Mouse (Mus musculus): ENCODE results near the gene Wiz.

DNA sequence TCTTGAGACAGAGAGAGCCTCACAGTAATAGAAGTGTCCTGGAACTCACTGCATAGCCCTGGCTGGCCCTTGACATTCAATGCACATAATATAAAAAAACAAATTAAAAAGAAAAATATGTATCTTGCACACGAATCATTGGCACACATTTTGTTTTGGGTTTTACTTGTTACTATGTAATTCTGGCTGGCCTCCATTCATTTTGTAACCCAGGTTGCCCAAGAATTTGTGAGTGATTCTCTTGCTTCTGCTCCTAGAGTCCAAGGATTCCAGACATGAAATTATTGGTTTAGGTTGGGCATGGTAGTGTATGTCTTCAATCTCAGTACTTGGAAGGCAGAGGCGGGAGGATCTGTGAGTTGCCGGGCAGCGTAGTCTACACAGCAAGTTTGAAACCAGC, 47.9 kb upstream of the Wiz start:
- no peak for TF ChIP-seq CTCF (conservative IDR thresholded peaks at IDR 0.05 in 1 of 2, IDR thresholded peaks at IDR 0.05 in 1 of 2; ENCODE audit: low read depth in 2 of 2, low read length in 2 of 2)
- TF ChIP-seq UBTF (IDR thresholded peaks at IDR 0.05; ENCODE audit: low read depth, low read length), result no peak

All from CH12.LX (cell line).